Mouse (Mus musculus) MEL (cell line): Measurements from ENCODE around the gene Myzap. TPM values are rescaled to one million over a fixed set of nuclear protein-coding genes. Genes with fewer than 3 reads are reported as not detected.

Source experiments
- DNase-seq: peaks from one replicate; pipeline ENCODE4 v3.0.0; 2011; ENCODE audit warnings: low read depth, low spot score
- H3K27ac ChIP-seq: 2 replicates; pipeline ENCODE4 v1.5.1; 2012; ENCODE audit warnings: low read depth, mild to moderate bottlenecking, control low read depth, low read length, moderate library complexity; ENCODE audit not compliant: control insufficient read depth
- H3K27me3 ChIP-seq, 2 experiments: fragments of 150-350 bp in 1 of 2; sonication (generic) in 1 of 2; 2 replicates each; pipeline ENCODE4 v1.6.1; 2012; ENCODE audit warnings: low read length in 2 of 2, mild to moderate bottlenecking in 2 of 2, improper control_type of control experiment in 1 of 2, moderate library complexity in 1 of 2; ENCODE audit not compliant: insufficient read depth in 2 of 2, control insufficient read depth in 1 of 2
- H3K36me3 ChIP-seq, 2 experiments: 2 replicates each; pipeline ENCODE4 v1.6.1; 2012 to 2014; ENCODE audit warnings: low read length in 2 of 2, improper control_type of control experiment in 1 of 2, inconsistent platforms in 1 of 2, mild to moderate bottlenecking in 1 of 2; ENCODE audit not compliant: insufficient read depth in 2 of 2, control insufficient read depth in 1 of 2
- H3K4me1 ChIP-seq, 2 experiments: fragments of 150-350 bp in 1 of 2; sonication (generic) in 1 of 2; 2 replicates each; pipeline ENCODE4 v1.6.1; 2012; ENCODE audit warnings: low read length in 2 of 2, improper control_type of control experiment in 1 of 2, mild to moderate bottlenecking in 1 of 2; ENCODE audit not compliant: insufficient read depth in 2 of 2, control insufficient read depth in 1 of 2
- H3K4me3 ChIP-seq, 2 experiments: fragments of 150-350 bp in 1 of 2; sonication (generic) in 1 of 2; 2 replicates each; pipeline ENCODE4 v1.5.1; 2012; ENCODE audit warnings: low read depth in 2 of 2, low read length in 2 of 2, mild to moderate bottlenecking in 2 of 2, moderate library complexity in 2 of 2, control low read depth in 1 of 2, improper control_type of control experiment in 1 of 2; ENCODE audit not compliant: control insufficient read depth in 1 of 2, insufficient read depth in 1 of 2
- H3K79me2 ChIP-seq: 2 replicates; pipeline ENCODE4 v1.6.1; 2012; ENCODE audit warnings: mild to moderate bottlenecking, low read length, moderate library complexity; ENCODE audit not compliant: control insufficient read depth, poor library complexity, insufficient read depth
- H3K9ac ChIP-seq: 2 replicates; pipeline ENCODE4 v1.6.1; 2012; ENCODE audit warnings: low read depth, mild to moderate bottlenecking, control low read depth, low read length, moderate library complexity; ENCODE audit not compliant: control insufficient read depth, poor library complexity, severe bottlenecking
- H3K9me3 ChIP-seq: fragments of 150-350 bp; sonication (generic); replicated peaks from 2 replicates; pipeline ENCODE4 v1.6.1; 2012; ENCODE audit warnings: mild to moderate bottlenecking, low read length, improper control_type of control experiment, moderate library complexity; ENCODE audit not compliant: insufficient read depth
- BHLHE40 ChIP-seq: IDR thresholded peaks from 2 replicates; pipeline ENCODE4 v1.6.1; 2012; ENCODE audit warnings: low read depth, mild to moderate bottlenecking, inconsistent platforms, low read length, improper control_type of control experiment, borderline replicate concordance
- CHD2 ChIP-seq: IDR thresholded peaks from 2 replicates; pipeline ENCODE4 v1.6.1; 2011; ENCODE audit warnings: low read length, improper control_type of control experiment
- ELF1 ChIP-seq: IDR thresholded peaks from 2 replicates; pipeline ENCODE4 v1.6.1; 2014; ENCODE audit warnings: low read depth, mild to moderate bottlenecking, inconsistent platforms, low read length, improper control_type of control experiment, moderate library complexity
- KAT2A ChIP-seq: conservative IDR thresholded peaks from 2 replicates; pipeline ENCODE4 v1.6.1; 2012; ENCODE audit warnings: low read depth, low read length, improper control_type of control experiment, inconsistent platforms
- MAX ChIP-seq: IDR thresholded peaks from 2 replicates; pipeline ENCODE4 v1.6.1; 2011; ENCODE audit warnings: low read length, improper control_type of control experiment
- MAZ ChIP-seq: IDR thresholded peaks from 2 replicates; pipeline ENCODE4 v1.6.1; 2012; ENCODE audit warnings: low read depth, mild to moderate bottlenecking, inconsistent platforms, low read length, improper control_type of control experiment
- MEF2A ChIP-seq: IDR thresholded peaks from 2 replicates; pipeline ENCODE4 v1.6.1; 2014; ENCODE audit warnings: low read depth, mild to moderate bottlenecking, inconsistent platforms, low read length, improper control_type of control experiment; ENCODE audit not compliant: poor library complexity, insufficient replicate concordance, severe bottlenecking; ENCODE audit errors: extremely low read depth
- MXI1 ChIP-seq: IDR thresholded peaks from 2 replicates; pipeline ENCODE4 v1.6.1; 2011; ENCODE audit warnings: mild to moderate bottlenecking, low read depth, low read length, improper control_type of control experiment
- NELFE ChIP-seq: IDR thresholded peaks from 2 replicates; pipeline ENCODE4 v1.6.1; 2011; ENCODE audit warnings: low read depth, low read length, improper control_type of control experiment
- NRF1 ChIP-seq: IDR thresholded peaks from 2 replicates; pipeline ENCODE4 v1.6.1; 2014; ENCODE audit warnings: low read depth, mild to moderate bottlenecking, inconsistent platforms, low read length, improper control_type of control experiment, moderate library complexity; ENCODE audit not compliant: poor library complexity, insufficient read depth, severe bottlenecking
- POLR2AphosphoS2 ChIP-seq: IDR thresholded peaks from 2 replicates; pipeline ENCODE4 v1.6.1; 2011; ENCODE audit warnings: low read length, improper control_type of control experiment
- RAD21 ChIP-seq: IDR thresholded peaks from 2 replicates; pipeline ENCODE4 v1.6.1; 2011; ENCODE audit warnings: mild to moderate bottlenecking, low read depth, low read length, improper control_type of control experiment
- SMC3 ChIP-seq: IDR thresholded peaks from 2 replicates; pipeline ENCODE4 v1.6.1; 2011; ENCODE audit warnings: low read depth, low read length, improper control_type of control experiment
- TAL1 ChIP-seq: IDR thresholded peaks from 2 replicates; pipeline ENCODE4 v1.6.1; 2012; ENCODE audit warnings: mild to moderate bottlenecking, inconsistent platforms, low read length, moderate library complexity, mixed read lengths
- TCF12 ChIP-seq: IDR thresholded peaks from 2 replicates; pipeline ENCODE4 v1.6.1; 2014; ENCODE audit warnings: low read depth, mild to moderate bottlenecking, inconsistent platforms, low read length, improper control_type of control experiment, moderate library complexity
- ZMIZ1 ChIP-seq: IDR thresholded peaks from 2 replicates; pipeline ENCODE4 v1.6.1; 2012; ENCODE audit warnings: low read depth, mild to moderate bottlenecking, inconsistent platforms, low read length, improper control_type of control experiment, moderate library complexity
- polyA plus RNA-seq, 2 experiments: library from polyadenylated mRNA; stranded (reverse) in 1 of 2; unstranded in 1 of 2; fragments of >175 nt in 1 of 2; fragments of >200 nt in 1 of 2; gene quantifications; 2 replicates each; pipeline versions ENCODE4 v1.2.1 to v1.2.4; 2012; ENCODE audit warnings: low replicate concordance in 2 of 2, low read depth in 1 of 2; ENCODE audit not compliant: insufficient read length in 2 of 2, insufficient read depth in 1 of 2, missing spikeins in 1 of 2
- total RNA-seq: library from RNA; depleted of rRNA; stranded (reverse); fragments of 300-350 nt; gene quantifications from 2 replicates; pipeline ENCODE4 v1.2.3, GENCODE M21; 2012

Myzap gene
- total and polyA plus RNA-seq, 3 experiments, result 0.06 TPM; not detected in 2

DNA sequence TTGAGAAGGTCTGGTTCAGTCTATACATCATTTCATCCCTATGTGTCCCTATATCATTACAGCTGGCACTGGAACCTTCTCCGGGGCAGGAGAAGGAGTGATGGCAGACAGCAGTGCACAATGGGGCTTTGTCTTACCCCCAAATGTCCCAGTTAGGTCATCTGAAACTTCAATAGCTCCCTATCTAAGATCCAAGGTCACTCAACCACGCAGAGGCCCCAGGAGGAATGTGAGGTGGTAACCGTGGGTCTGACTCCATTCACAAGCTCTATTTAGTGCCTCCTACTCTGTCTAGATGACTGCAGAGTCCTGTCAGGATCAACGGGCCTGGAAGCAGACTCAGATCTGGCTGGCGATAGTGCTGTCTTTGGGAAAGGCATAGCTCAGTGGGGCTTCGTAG lies 36.8 kb upstream of the Myzap start:
- TF ChIP-seq ELF1 (no peak), MXI1 (no peak), RAD21 (no peak), KAT2A (no peak), NRF1 (no peak), TAL1 (no peak), SMC3 (no peak), TCF12 (no peak)
- Histone ChIP-seq H3K9me3 (no peaks in the 10 kb centered on the region), H3K79me2 (no peaks in the 10 kb centered on the region), H3K36me3 (no peaks in the 10 kb centered on the region), H3K27me3 (peaks cover 3 to 6% of the 10 kb centered on the region in 2 experiments; a peak in 3 of 4 replicates), H3K4me1 (no peaks in the 10 kb centered on the region), H3K4me3 (no peak overlapping the region), H3K9ac (no peak overlapping the region), H3K27ac (no peak overlapping the region)
- no peak for DNase-seq

DNA sequence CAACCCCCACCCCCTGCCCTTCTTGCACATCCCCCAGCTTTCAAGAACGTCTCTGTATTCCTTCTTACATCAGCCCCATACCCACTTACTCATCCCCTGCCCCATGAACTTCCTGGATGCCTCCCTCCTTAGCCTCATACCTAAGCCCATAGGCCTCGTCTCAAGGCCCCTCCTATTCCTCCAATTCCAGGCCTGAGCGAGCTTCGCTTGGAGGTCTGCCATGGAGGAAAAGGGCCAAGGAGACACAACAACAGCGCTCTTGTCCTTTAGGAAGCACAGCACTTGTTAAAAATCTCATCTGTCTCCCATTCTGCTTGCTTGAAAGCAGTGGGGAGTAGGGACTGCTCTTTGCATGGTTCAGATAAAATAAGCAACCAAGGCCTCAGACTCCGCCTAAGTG lies 36.1 kb upstream of the Myzap start:
- DNase-seq, result no peak
- TF ChIP-seq NELFE (no peak), MAZ (no peak), CHD2 (no peak)
- TF ChIP-seq, all 39 proteins: peak for 0
- H3K9ac ChIP-seq, result no peak overlapping the region
- no peaks in the 10 kb centered on the region for H3K79me2 ChIP-seq
- no peaks in the 10 kb centered on the region for H3K36me3 ChIP-seq
- H3K4me3 ChIP-seq, result no peak overlapping the region
- peaks cover 3 to 6% of the 10 kb centered on the region in 2 experiments; a peak in 3 of 4 replicates for H3K27me3 ChIP-seq
- H3K9me3 ChIP-seq, result no peaks in the 10 kb centered on the region
- no peaks in the 10 kb centered on the region for H3K4me1 ChIP-seq
- no peak overlapping the region for H3K27ac ChIP-seq

DNA sequence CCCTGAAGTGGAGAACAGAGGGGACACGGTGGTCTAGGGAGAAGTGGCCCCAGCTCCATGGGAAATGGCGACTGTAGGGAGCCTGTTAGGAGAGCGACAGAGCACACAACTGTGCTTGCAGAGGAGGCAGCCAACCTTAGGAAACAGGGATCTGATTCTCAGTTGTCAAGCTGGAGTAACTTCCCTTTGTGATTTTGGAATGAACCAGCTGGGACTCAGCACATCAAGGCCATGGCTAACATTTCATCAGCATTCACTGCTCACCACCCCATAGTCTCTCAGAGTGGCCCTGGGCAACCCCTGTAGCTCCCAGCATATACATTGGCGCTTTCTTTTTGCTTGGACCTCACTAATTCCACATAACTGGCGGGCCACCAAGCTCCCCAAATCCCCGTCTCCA lies 33.8 kb upstream of the Myzap start:
- no peak for TF ChIP-seq CHD2
- no peak for TF ChIP-seq POLR2AphosphoS2
- no peak for TF ChIP-seq ZMIZ1
- TF ChIP-seq ELF1, result no peak
- no peak for TF ChIP-seq MAX
- no peak for TF ChIP-seq MEF2A
- TF ChIP-seq BHLHE40, result no peak
- no peak for TF ChIP-seq RAD21
- Histone ChIP-seq H3K4me3 (no peak overlapping the region), H3K9ac (no peak overlapping the region), H3K4me1 (no peaks in the 10 kb centered on the region), H3K27me3 (peaks cover 6% of the 10 kb centered on the region in 2 experiments; a peak in 3 of 4 replicates), H3K36me3 (no peaks in the 10 kb centered on the region), H3K9me3 (no peaks in the 10 kb centered on the region), H3K27ac (no peak overlapping the region), H3K79me2 (no peaks in the 10 kb centered on the region)
- DNase-seq, result no peak
